Mouse (Mus musculus): Measurements from ENCODE around the gene Ripk1. TPM values are rescaled to one million over a fixed set of nuclear protein-coding genes. Genes with fewer than 3 reads are reported as not detected.

Gene Ripk1
- total and polyA plus RNA-seq, 2 experiments = 5.1 to 21.6 TPM

GRCm38 (mm10) chr13:33965056-33966024 is 36.8 kb upstream of the Ripk1 start:
- Histone ChIP-seq H3K4me3 (ENCODE audit: insufficient read depth, low read depth, low read length) (peak overlapping the region; percentile 68), H3K79me2 (ENCODE audit: control insufficient read depth, insufficient read depth, low read length) (peaks cover 8% of the 10 kb centered on the region; the same call in 1 of the 2 replicates), H3K4me1 (ENCODE audit: control insufficient read depth, insufficient read depth, low read length) (peaks cover 10% of the 10 kb centered on the region), H3K27ac (replicated peaks; ENCODE audit: insufficient read depth, low read depth, low read length) (peak overlapping the region; percentile 85), H3K36me3 (ENCODE audit: control insufficient read depth, insufficient read depth, low read length) (peaks cover 15% of the 10 kb centered on the region), H3K27me3 (ENCODE audit: control insufficient read depth, insufficient read depth, low read length) (no peaks in the 10 kb centered on the region), H3K9ac (ENCODE audit: low read depth, low read length) (peak overlapping the region; percentile 73)
- DNase-seq (ENCODE audit: extremely low read depth, low read depth, low spot score) = peak; percentile 84
- TF ChIP-seq CTCF (IDR thresholded peaks at IDR 0.05; ENCODE audit: low read depth, low read length) = no peak
- no peak for TF ChIP-seq POLR2A (IDR thresholded peaks at IDR 0.05; ENCODE audit: extremely low read depth, insufficient read depth, low read length)
- WGBS = 3% methylated on average over 14 of the region's 14 CpGs

GRCm38 (mm10) chr13:33966025-33966412 is 36.1 kb upstream of the Ripk1 start:
- Histone ChIP-seq H3K9ac (ENCODE audit: low read depth, low read length) (peak overlapping the region; percentile 73; the same call in 1 of the 2 replicates), H3K36me3 (ENCODE audit: control insufficient read depth, insufficient read depth, low read length) (peaks cover 16% of the 10 kb centered on the region), H3K4me1 (ENCODE audit: control insufficient read depth, insufficient read depth, low read length) (peaks cover 10% of the 10 kb centered on the region), H3K27me3 (ENCODE audit: control insufficient read depth, insufficient read depth, low read length) (no peaks in the 10 kb centered on the region), H3K4me3 (ENCODE audit: insufficient read depth, low read depth, low read length) (peak overlapping the region; percentile 68), H3K79me2 (ENCODE audit: control insufficient read depth, insufficient read depth, low read length) (peaks cover 8% of the 10 kb centered on the region; the same call in 1 of the 2 replicates), H3K27ac (replicated peaks; ENCODE audit: insufficient read depth, low read depth, low read length) (peak overlapping the region; percentile 85)
- peak; percentile 99 for DNase-seq (ENCODE audit: extremely low read depth, low read depth, low spot score)
- 7% methylated on average over 4 of the region's 4 CpGs for WGBS
- no peak for TF ChIP-seq POLR2A (IDR thresholded peaks at IDR 0.05; ENCODE audit: extremely low read depth, insufficient read depth, low read length)

GRCm38 (mm10) chr13:33966574-33966973 is 35.6 kb upstream of the Ripk1 start:
- TF ChIP-seq CTCF (IDR thresholded peaks at IDR 0.05; ENCODE audit: low read depth, low read length) = no peak
- TF ChIP-seq POLR2A (IDR thresholded peaks at IDR 0.05; ENCODE audit: extremely low read depth, insufficient read depth, low read length) = no peak
- no peak overlapping the region for H3K4me3 ChIP-seq (ENCODE audit: insufficient read depth, low read depth, low read length)
- H3K79me2 ChIP-seq (ENCODE audit: control insufficient read depth, insufficient read depth, low read length) = peaks cover 8% of the 10 kb centered on the region; the same call in 1 of the 2 replicates
- no peak for DNase-seq (ENCODE audit: extremely low read depth, low read depth, low spot score)
- peaks cover 10% of the 10 kb centered on the region for H3K4me1 ChIP-seq (ENCODE audit: control insufficient read depth, insufficient read depth, low read length)
- no peaks in the 10 kb centered on the region for H3K27me3 ChIP-seq (ENCODE audit: control insufficient read depth, insufficient read depth, low read length)
- H3K36me3 ChIP-seq (ENCODE audit: control insufficient read depth, insufficient read depth, low read length) = peaks cover 19% of the 10 kb centered on the region
- peak overlapping the region; percentile 62 for H3K27ac ChIP-seq (replicated peaks; ENCODE audit: insufficient read depth, low read depth, low read length)
- no peak overlapping the region for H3K9ac ChIP-seq (ENCODE audit: low read depth, low read length)

- Histone ChIP-seq H3K4me1 (ENCODE audit: control insufficient read depth, insufficient read depth, low read length) (no peaks in the 10 kb centered on the region), H3K36me3 (ENCODE audit: control insufficient read depth, insufficient read depth, low read length) (peaks cover 37% of the 10 kb centered on the region), H3K79me2 (ENCODE audit: control insufficient read depth, insufficient read depth, low read length) (no peaks in the 10 kb centered on the region), H3K9ac (ENCODE audit: low read depth, low read length) (no peak overlapping the region), H3K4me3 (ENCODE audit: insufficient read depth, low read depth, low read length) (no peak overlapping the region), H3K27ac (replicated peaks; ENCODE audit: insufficient read depth, low read depth, low read length) (no peak overlapping the region), H3K27me3 (ENCODE audit: control insufficient read depth, insufficient read depth, low read length) (no peaks in the 10 kb centered on the region)
- no peak for DNase-seq (ENCODE audit: extremely low read depth, low read depth, low spot score)
- 83% methylated on average over 5 of the region's 5 CpGs for WGBS
- TF ChIP-seq POLR2A (IDR thresholded peaks at IDR 0.05; ENCODE audit: extremely low read depth, insufficient read depth, low read length) (no peak), CTCF (IDR thresholded peaks at IDR 0.05; ENCODE audit: low read depth, low read length) (no peak)
Measured at GRCm38 (mm10) chr13:33989625-33990024, 12.5 kb upstream of the Ripk1 start.

- no peak overlapping the region for H3K27ac ChIP-seq (replicated peaks; ENCODE audit: insufficient read depth, low read depth, low read length)
- DNase-seq (ENCODE audit: extremely low read depth, low read depth, low spot score) = peak; percentile 74
- no peak overlapping the region for H3K9ac ChIP-seq (ENCODE audit: low read depth, low read length)
- 21% methylated on average over 1 of the region's 1 CpGs for WGBS
- H3K4me1 ChIP-seq (ENCODE audit: control insufficient read depth, insufficient read depth, low read length) = no peaks in the 10 kb centered on the region
- TF ChIP-seq CTCF (IDR thresholded peaks at IDR 0.05; ENCODE audit: low read depth, low read length) (peak; percentile 63), POLR2A (IDR thresholded peaks at IDR 0.05; ENCODE audit: extremely low read depth, insufficient read depth, low read length) (no peak)
- no peaks in the 10 kb centered on the region for H3K27me3 ChIP-seq (ENCODE audit: control insufficient read depth, insufficient read depth, low read length)
- H3K4me3 ChIP-seq (ENCODE audit: insufficient read depth, low read depth, low read length) = no peak overlapping the region
- H3K36me3 ChIP-seq (ENCODE audit: control insufficient read depth, insufficient read depth, low read length) = peaks cover 2% of the 10 kb centered on the region; the same call in 1 of the 2 replicates
- no peaks in the 10 kb centered on the region for H3K79me2 ChIP-seq (ENCODE audit: control insufficient read depth, insufficient read depth, low read length)
Measured at GRCm38 (mm10) chr13:33995197-33995596, 7.0 kb upstream of the Ripk1 start.

- WGBS = 0% methylated on average over 5 of the region's 5 CpGs
- H3K36me3 ChIP-seq (ENCODE audit: control insufficient read depth, insufficient read depth, low read length) = no peaks in the 10 kb centered on the region
- H3K27me3 ChIP-seq (ENCODE audit: control insufficient read depth, insufficient read depth, low read length) = no peaks in the 10 kb centered on the region
- no peak for DNase-seq (ENCODE audit: extremely low read depth, low read depth, low spot score)
- no peak overlapping the region for H3K27ac ChIP-seq (replicated peaks; ENCODE audit: insufficient read depth, low read depth, low read length)
- TF ChIP-seq CTCF (IDR thresholded peaks at IDR 0.05; ENCODE audit: low read depth, low read length) (no peak), POLR2A (IDR thresholded peaks at IDR 0.05; ENCODE audit: extremely low read depth, insufficient read depth, low read length) (no peak)
- H3K9ac ChIP-seq (ENCODE audit: low read depth, low read length) = peak overlapping the region; percentile 42
- peaks cover 10% of the 10 kb centered on the region for H3K4me1 ChIP-seq (ENCODE audit: control insufficient read depth, insufficient read depth, low read length)
- peaks cover 17% of the 10 kb centered on the region; the same call in 1 of the 2 replicates for H3K79me2 ChIP-seq (ENCODE audit: control insufficient read depth, insufficient read depth, low read length)
- H3K4me3 ChIP-seq (ENCODE audit: insufficient read depth, low read depth, low read length) = peak overlapping the region; percentile 98
Measured at GRCm38 (mm10) chr13:34003058-34003457, 895 bp downstream of the Ripk1 start.
